Mouse (Mus musculus) layer of hippocampus, adult 18-20 months (tissue): ENCODE measurements around the gene Tma16. TPM values are rescaled to one million over a fixed set of nuclear protein-coding genes. Genes with fewer than 3 reads are reported as not detected.

Experiments
- total RNA-seq, 2 experiments: library from RNA; stranded (reverse); gene quantifications; 2 replicates each; pipeline ENCODE4 v1.2.3; 2021

Tma16 gene
- total RNA-seq, 2 experiments from 2014 or later = 9.2 to 9.7 TPM

Other genes starting within 250 kb of the Tma16 start
- gene Tktl2, start 25.2 kb upstream of the Tma16 start, total RNA-seq = under 1 TPM; 0.08 to 0.10 TPM
- gene Npy5r, start 201.6 kb upstream of the Tma16 start, total RNA-seq = 10 to 100 TPM in 1 of 2 experiments, 1 to 10 TPM in 1; 9.2 to 10.3 TPM
- 10 to 100 TPM; 26.5 to 28.7 TPM for gene Npy1r, start 210.7 kb upstream of the Tma16 start, total RNA-seq